Mouse (Mus musculus) E14TG2a.4 (cell line): Measurements from ENCODE around the gene Hpd.

ENCODE experiments used
- CTCF ChIP-seq: conservative IDR thresholded peaks from 2 replicates; pipeline ENCODE4 v1.5.1; 2014; ENCODE audit warnings: low read length
- NANOG ChIP-seq: IDR thresholded peaks from 2 replicates; pipeline ENCODE4 v1.6.1; 2014; ENCODE audit warnings: borderline replicate concordance, low read length, mixed read lengths
- POU5F1 ChIP-seq: IDR thresholded peaks from 2 replicates; pipeline ENCODE4 v1.6.1; 2014; ENCODE audit warnings: low read length, borderline replicate concordance

DNA sequence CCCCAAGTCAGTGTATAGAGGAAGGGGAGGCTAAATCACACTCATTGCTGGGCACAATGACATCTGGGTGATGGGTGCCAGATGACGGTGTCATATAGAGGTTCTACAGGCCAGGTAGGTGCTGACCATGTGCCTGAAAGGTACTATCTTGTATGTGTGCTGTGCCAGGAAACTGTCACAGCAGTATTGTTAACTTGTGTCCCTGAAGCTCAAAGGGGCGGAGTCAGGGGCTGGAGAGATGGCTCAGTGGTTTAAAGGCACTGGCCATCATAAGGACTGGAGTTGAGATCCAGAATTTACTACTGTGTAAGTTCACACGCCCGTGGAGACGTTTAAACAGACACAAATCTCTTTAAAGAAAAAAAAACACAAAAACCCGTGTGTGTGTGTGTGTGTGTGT lies 46.8 kb upstream of the Hpd start:
- no peak for TF ChIP-seq CTCF
- no peak for TF ChIP-seq POU5F1
- TF ChIP-seq NANOG = no peak
